Mouse (Mus musculus): ENCODE data around the gene Atf6. TPM values are rescaled to one million over a fixed set of nuclear protein-coding genes. Genes with fewer than 3 reads are reported as not detected.

Gene Atf6
- polyA plus RNA-seq, 1 experiment = not detected

GRCm38 (mm10) chr1:170901536-170902238, 34.1 kb upstream of the Atf6 start:
- Histone ChIP-seq H3K27ac (ENCODE audit: insufficient read depth, low read depth, low read length) (no peak overlapping the region), H3K4me1 (ENCODE audit: control insufficient read depth, insufficient read depth, low read length) (no peaks in the 10 kb centered on the region), H3K4me3 (ENCODE audit: insufficient read depth, low read depth, low read length) (no peak overlapping the region)
- no peak for TF ChIP-seq CTCF (IDR thresholded peaks at IDR 0.05; ENCODE audit: insufficient read depth, low read depth, low read length)
- TF ChIP-seq POLR2A (IDR thresholded peaks at IDR 0.05; ENCODE audit: insufficient read depth, low read depth, low read length) = no peak
- WGBS = 29% methylated on average over 10 of the region's 10 CpGs

- Histone ChIP-seq H3K4me3 (ENCODE audit: insufficient read depth, low read depth, low read length) (no peak overlapping the region), H3K27ac (ENCODE audit: insufficient read depth, low read depth, low read length) (no peak overlapping the region), H3K4me1 (ENCODE audit: control insufficient read depth, insufficient read depth, low read length) (no peaks in the 10 kb centered on the region)
- TF ChIP-seq POLR2A (IDR thresholded peaks at IDR 0.05; ENCODE audit: insufficient read depth, low read depth, low read length) = no peak
- 30% methylated on average over 10 of the region's 10 CpGs for WGBS
Observed at GRCm38 (mm10) chr1:170900799-170901467, 33.4 kb upstream of the Atf6 start.

GRCm38 (mm10) chr1:170898413-170899075, 31.0 kb upstream of the Atf6 start:
- no peak overlapping the region for H3K27ac ChIP-seq (ENCODE audit: insufficient read depth, low read depth, low read length)
- WGBS = 81% methylated on average over 16 of the region's 16 CpGs

GRCm38 (mm10) chr1:170896651-170897281, 29.2 kb upstream of the Atf6 start:
- TF ChIP-seq CTCF (IDR thresholded peaks at IDR 0.05; ENCODE audit: insufficient read depth, low read depth, low read length) (no peak), POLR2A (IDR thresholded peaks at IDR 0.05; ENCODE audit: insufficient read depth, low read depth, low read length) (no peak)
- Histone ChIP-seq H3K4me3 (ENCODE audit: insufficient read depth, low read depth, low read length) (no peak overlapping the region), H3K4me1 (ENCODE audit: control insufficient read depth, insufficient read depth, low read length) (no peaks in the 10 kb centered on the region), H3K27ac (ENCODE audit: insufficient read depth, low read depth, low read length) (no peak overlapping the region)
- WGBS = 82% methylated on average over 5 of the region's 5 CpGs

More at GRCm38 (mm10) chr1:170898413-170899075, 31.0 kb upstream of the Atf6 start:
- H3K4me3 ChIP-seq (ENCODE audit: insufficient read depth, low read depth, low read length) = no peak overlapping the region
- H3K4me1 ChIP-seq (ENCODE audit: control insufficient read depth, insufficient read depth, low read length) = no peaks in the 10 kb centered on the region
- TF ChIP-seq POLR2A (IDR thresholded peaks at IDR 0.05; ENCODE audit: insufficient read depth, low read depth, low read length) = no peak

- WGBS = 65% methylated on average over 9 of the region's 9 CpGs
- TF ChIP-seq CTCF (IDR thresholded peaks at IDR 0.05; ENCODE audit: insufficient read depth, low read depth, low read length) (no peak), POLR2A (IDR thresholded peaks at IDR 0.05; ENCODE audit: insufficient read depth, low read depth, low read length) (no peak)
- no peak overlapping the region for H3K4me3 ChIP-seq (ENCODE audit: insufficient read depth, low read depth, low read length)
Observed at GRCm38 (mm10) chr1:170894603-170895602, 27.3 kb upstream of the Atf6 start.

GRCm38 (mm10) chr1:170892279-170892678, 24.7 kb upstream of the Atf6 start:
- no peak overlapping the region for H3K27ac ChIP-seq (ENCODE audit: insufficient read depth, low read depth, low read length)
- WGBS = 69% methylated on average over 1 of the region's 1 CpGs
- no peaks in the 10 kb centered on the region for H3K4me1 ChIP-seq (ENCODE audit: control insufficient read depth, insufficient read depth, low read length)
- H3K4me3 ChIP-seq (ENCODE audit: insufficient read depth, low read depth, low read length) = no peak overlapping the region
- TF ChIP-seq CTCF (IDR thresholded peaks at IDR 0.05; ENCODE audit: insufficient read depth, low read depth, low read length) = no peak
- no peak for TF ChIP-seq POLR2A (IDR thresholded peaks at IDR 0.05; ENCODE audit: insufficient read depth, low read depth, low read length)

More at GRCm38 (mm10) chr1:170894603-170895602, 27.3 kb upstream of the Atf6 start:
- Histone ChIP-seq H3K4me1 (ENCODE audit: control insufficient read depth, insufficient read depth, low read length) (no peaks in the 10 kb centered on the region), H3K27ac (ENCODE audit: insufficient read depth, low read depth, low read length) (no peak overlapping the region)

GRCm38 (mm10) chr1:170891646-170892045, 24.1 kb upstream of the Atf6 start:
- TF ChIP-seq CTCF (IDR thresholded peaks at IDR 0.05; ENCODE audit: insufficient read depth, low read depth, low read length) (no peak), POLR2A (IDR thresholded peaks at IDR 0.05; ENCODE audit: insufficient read depth, low read depth, low read length) (no peak)
- no peak overlapping the region for H3K27ac ChIP-seq (ENCODE audit: insufficient read depth, low read depth, low read length)
- no peak overlapping the region for H3K4me3 ChIP-seq (ENCODE audit: insufficient read depth, low read depth, low read length)
- 54% methylated on average over 2 of the region's 2 CpGs for WGBS
- H3K4me1 ChIP-seq (ENCODE audit: control insufficient read depth, insufficient read depth, low read length) = no peaks in the 10 kb centered on the region

GRCm38 (mm10) chr1:170889310-170889709, 21.7 kb upstream of the Atf6 start:
- Histone ChIP-seq H3K27ac (ENCODE audit: insufficient read depth, low read depth, low read length) (no peak overlapping the region), H3K4me3 (ENCODE audit: insufficient read depth, low read depth, low read length) (no peak overlapping the region), H3K4me1 (ENCODE audit: control insufficient read depth, insufficient read depth, low read length) (peaks cover 2% of the 10 kb centered on the region; the same call in 1 of the 2 replicates)
- TF ChIP-seq CTCF (IDR thresholded peaks at IDR 0.05; ENCODE audit: insufficient read depth, low read depth, low read length) = no peak
- TF ChIP-seq POLR2A (IDR thresholded peaks at IDR 0.05; ENCODE audit: insufficient read depth, low read depth, low read length) = no peak
- 85% methylated on average over 4 of the region's 4 CpGs for WGBS

Measured in olfactory bulb, adult 2 months (tissue).